Mouse (Mus musculus) E14TG2a.4 (cell line): ENCODE results near the gene Sod2.

Experiments used
- CTCF ChIP-seq: conservative IDR thresholded peaks from 2 replicates; pipeline ENCODE4 v1.5.1; 2014; ENCODE audit warnings: low read length
- NANOG ChIP-seq: IDR thresholded peaks from 2 replicates; pipeline ENCODE4 v1.6.1; 2014; ENCODE audit warnings: borderline replicate concordance, low read length, mixed read lengths
- POU5F1 ChIP-seq: IDR thresholded peaks from 2 replicates; pipeline ENCODE4 v1.6.1; 2014; ENCODE audit warnings: low read length, borderline replicate concordance

- no peak for TF ChIP-seq CTCF
- TF ChIP-seq NANOG: no peak
- TF ChIP-seq POU5F1: no peak
These were observed 32.8 kb upstream of the Sod2 start for GRCm38 (mm10) chr17:12973851-12974250.
